Mouse (Mus musculus): ENCODE measurements around the gene Rpl36-ps4. TPM values are rescaled to one million over a fixed set of nuclear protein-coding genes. Genes with fewer than 3 reads are reported as not detected.

Gene Rpl36-ps4
- polyA plus RNA-seq, 1 experiment from 2014 or later, result not detected

DNA sequence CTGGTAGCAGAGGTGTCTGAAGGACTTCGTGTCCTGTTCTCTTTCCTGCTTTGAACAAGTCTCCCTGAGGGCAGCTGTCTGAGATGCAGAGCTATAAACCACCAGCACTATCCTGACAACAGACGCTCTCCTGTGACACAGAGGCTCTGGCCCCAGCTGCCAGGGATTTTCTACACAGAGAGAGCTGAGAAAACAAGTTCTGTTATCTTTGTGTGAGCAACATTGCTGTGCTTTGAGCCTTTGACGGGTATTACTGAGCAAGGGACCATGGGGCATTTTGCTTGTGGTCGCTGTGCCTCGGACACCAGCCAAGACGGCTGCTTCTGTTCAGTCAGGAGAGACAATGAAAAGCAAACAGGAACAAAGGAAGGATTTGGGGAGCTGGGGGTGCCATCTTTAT lies 17.6 kb upstream of the Rpl36-ps4 start:
- no peak overlapping the region for H3K4me2 ChIP-seq (ENCODE audit: low read length)
- 16% methylated on average over 6 of the region's 6 CpGs for WGBS
- ATAC-seq (ENCODE audit: insufficient number of reproducible peaks, insufficient read depth, low FRiP score, low read depth), result no peak

DNA sequence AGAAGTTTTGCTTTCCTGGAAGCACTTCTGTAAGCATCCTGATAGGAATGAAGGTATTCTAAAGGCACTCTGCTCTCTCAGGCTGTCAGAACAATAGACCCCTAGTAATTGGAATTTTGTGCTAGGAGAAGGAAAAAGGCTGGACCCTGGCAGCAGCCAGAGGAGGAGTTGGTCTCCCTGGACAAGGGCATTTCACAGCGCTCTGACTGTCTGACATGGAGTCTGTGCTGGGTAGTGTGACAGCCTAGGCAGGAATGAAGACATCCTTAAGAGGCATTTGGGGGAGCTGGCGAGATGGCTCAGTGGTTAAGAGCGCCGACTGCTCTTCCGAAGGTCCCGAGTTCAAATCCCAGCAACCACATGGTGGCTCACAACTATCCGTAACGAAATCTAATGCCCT lies 17.1 kb upstream of the Rpl36-ps4 start:
- no peaks in the 10 kb centered on the region for H3K4me1 ChIP-seq (ENCODE audit: control insufficient read depth in 2 of 2, insufficient read depth in 2 of 2, low read length in 2 of 2)
- WGBS, result 93% methylated on average over 8 of the region's 8 CpGs

More for the DNA sequence above, 17.6 kb upstream of the Rpl36-ps4 start:
- Histone ChIP-seq H3K27me3 (ENCODE audit: control insufficient read depth, insufficient read depth, low read length) (no peaks in the 10 kb centered on the region), H3K27ac (replicated peaks in 1 of 2; ENCODE audit: control insufficient read depth in 1 of 2, insufficient read depth in 1 of 2, low read depth in 2 of 2, low read length in 2 of 2) (no peak overlapping the region), H3K36me3 (ENCODE audit: control insufficient read depth, insufficient read depth, low read length) (no peaks in the 10 kb centered on the region), H3K9me3 (ENCODE audit: control insufficient read depth, low read length) (no peaks in the 10 kb centered on the region), H3K4me1 (ENCODE audit: control insufficient read depth in 2 of 2, insufficient read depth in 2 of 2, low read length in 2 of 2) (no peaks in the 10 kb centered on the region), H3K4me3 (ENCODE audit: control insufficient read depth in 1 of 2, insufficient read depth in 1 of 2, low read depth in 1 of 2, low read length in 2 of 2) (no peak overlapping the region), H3K9ac (ENCODE audit: low read length) (no peak overlapping the region)

DNA sequence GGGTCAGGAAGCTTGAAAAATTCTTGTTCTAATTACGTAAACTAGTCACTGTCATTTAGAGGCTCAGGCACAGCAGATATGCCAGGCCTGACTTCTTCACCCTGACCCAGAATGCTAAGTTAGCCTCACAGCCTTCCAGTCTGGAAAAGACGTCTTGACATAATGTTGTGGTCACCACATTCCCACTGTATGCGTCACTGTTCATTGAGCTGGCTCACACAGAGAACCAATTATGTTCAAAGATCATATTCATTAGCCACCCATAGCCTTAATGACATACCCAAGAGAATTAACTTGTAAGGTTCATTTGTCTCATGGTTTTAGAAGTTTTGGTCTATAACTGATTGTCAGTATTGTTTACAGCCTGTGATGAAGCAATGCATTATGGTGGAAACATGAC lies 5.4 kb upstream of the Rpl36-ps4 start:
- Histone ChIP-seq H3K4me1 (ENCODE audit: control insufficient read depth in 2 of 2, insufficient read depth in 2 of 2, low read length in 2 of 2) (no peaks in the 10 kb centered on the region), H3K9me3 (ENCODE audit: control insufficient read depth, low read length) (peaks cover 4% of the 10 kb centered on the region; the same call in 1 of the 2 replicates)
- WGBS, result 82% methylated on average over 3 of the region's 3 CpGs

More for the DNA sequence above, 17.1 kb upstream of the Rpl36-ps4 start:
- Histone ChIP-seq H3K9me3 (ENCODE audit: control insufficient read depth, low read length) (no peaks in the 10 kb centered on the region), H3K27me3 (ENCODE audit: control insufficient read depth, insufficient read depth, low read length) (no peaks in the 10 kb centered on the region), H3K9ac (ENCODE audit: low read length) (no peak overlapping the region), H3K4me2 (ENCODE audit: low read length) (no peak overlapping the region), H3K36me3 (ENCODE audit: control insufficient read depth, insufficient read depth, low read length) (no peaks in the 10 kb centered on the region), H3K4me3 (ENCODE audit: control insufficient read depth in 1 of 2, insufficient read depth in 1 of 2, low read depth in 1 of 2, low read length in 2 of 2) (no peak overlapping the region), H3K27ac (replicated peaks in 1 of 2; ENCODE audit: control insufficient read depth in 1 of 2, insufficient read depth in 1 of 2, low read depth in 2 of 2, low read length in 2 of 2) (no peak overlapping the region)
- ATAC-seq (ENCODE audit: insufficient number of reproducible peaks, insufficient read depth, low FRiP score, low read depth), result no peak

GRCm38 (mm10) chr17:87918121-87918520 lies 2.7 kb upstream of the Rpl36-ps4 start:
- H3K27ac ChIP-seq (replicated peaks in 1 of 2; ENCODE audit: control insufficient read depth in 1 of 2, insufficient read depth in 1 of 2, low read depth in 2 of 2, low read length in 2 of 2), result no peak overlapping the region
- H3K4me1 ChIP-seq (ENCODE audit: control insufficient read depth in 2 of 2, insufficient read depth in 2 of 2, low read length in 2 of 2), result no peaks in the 10 kb centered on the region
- H3K4me2 ChIP-seq (ENCODE audit: low read length), result no peak overlapping the region
- 78% methylated on average over 5 of the region's 5 CpGs for WGBS
- H3K36me3 ChIP-seq (ENCODE audit: control insufficient read depth, insufficient read depth, low read length), result no peaks in the 10 kb centered on the region
- no peak overlapping the region for H3K9ac ChIP-seq (ENCODE audit: low read length)
- no peak overlapping the region for H3K4me3 ChIP-seq (ENCODE audit: control insufficient read depth in 1 of 2, insufficient read depth in 1 of 2, low read depth in 1 of 2, low read length in 2 of 2)
- no peaks in the 10 kb centered on the region for H3K27me3 ChIP-seq (ENCODE audit: control insufficient read depth, insufficient read depth, low read length)
- 0 out of 2 replicates have a peak, but pooled peaks cover 2% of the 10 kb centered on the region for H3K9me3 ChIP-seq (ENCODE audit: control insufficient read depth, low read length)
- ATAC-seq (ENCODE audit: insufficient number of reproducible peaks, insufficient read depth, low FRiP score, low read depth), result no peak

More for the DNA sequence above, 5.4 kb upstream of the Rpl36-ps4 start:
- Histone ChIP-seq H3K27ac (replicated peaks in 1 of 2; ENCODE audit: control insufficient read depth in 1 of 2, insufficient read depth in 1 of 2, low read depth in 2 of 2, low read length in 2 of 2) (no peak overlapping the region), H3K9ac (ENCODE audit: low read length) (no peak overlapping the region), H3K36me3 (ENCODE audit: control insufficient read depth, insufficient read depth, low read length) (no peaks in the 10 kb centered on the region), H3K4me2 (ENCODE audit: low read length) (no peak overlapping the region), H3K27me3 (ENCODE audit: control insufficient read depth, insufficient read depth, low read length) (no peaks in the 10 kb centered on the region), H3K4me3 (ENCODE audit: control insufficient read depth in 1 of 2, insufficient read depth in 1 of 2, low read depth in 1 of 2, low read length in 2 of 2) (no peak overlapping the region)
- no peak for ATAC-seq (ENCODE audit: insufficient number of reproducible peaks, insufficient read depth, low FRiP score, low read depth)

DNA sequence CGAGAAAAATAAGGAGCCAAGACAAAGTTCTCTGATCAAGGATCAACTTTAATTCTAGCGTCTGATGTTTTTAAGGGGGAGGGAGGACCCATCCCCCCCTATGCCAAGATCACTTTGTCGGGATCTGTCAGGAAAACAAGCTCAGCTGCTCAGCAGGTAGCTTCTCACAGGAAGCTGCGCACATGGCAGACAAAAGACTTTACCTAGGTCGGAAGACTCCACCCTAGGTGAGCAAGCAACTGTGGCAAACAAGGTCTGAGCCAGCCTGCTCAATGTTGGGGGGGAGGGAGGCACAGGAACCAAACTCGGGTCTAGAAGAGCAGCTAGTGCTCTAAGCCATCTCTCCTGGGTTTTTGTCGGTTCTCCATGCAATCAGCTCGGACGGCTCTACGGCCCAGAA lies 13.5 kb downstream of the Rpl36-ps4 start:
- no peaks in the 10 kb centered on the region for H3K36me3 ChIP-seq (ENCODE audit: control insufficient read depth, insufficient read depth, low read length)
- no peak overlapping the region for H3K4me2 ChIP-seq (ENCODE audit: low read length)
- no peaks in the 10 kb centered on the region for H3K9me3 ChIP-seq (ENCODE audit: control insufficient read depth, low read length)
- H3K27me3 ChIP-seq (ENCODE audit: control insufficient read depth, insufficient read depth, low read length), result no peaks in the 10 kb centered on the region
- H3K4me3 ChIP-seq (ENCODE audit: control insufficient read depth in 1 of 2, insufficient read depth in 1 of 2, low read depth in 1 of 2, low read length in 2 of 2), result no peak overlapping the region
- no peak overlapping the region for H3K9ac ChIP-seq (ENCODE audit: low read length)
- ATAC-seq (ENCODE audit: insufficient number of reproducible peaks, insufficient read depth, low FRiP score, low read depth), result no peak
- 68% methylated on average over 10 of the region's 10 CpGs for WGBS
- H3K27ac ChIP-seq (replicated peaks in 1 of 2; ENCODE audit: control insufficient read depth in 1 of 2, insufficient read depth in 1 of 2, low read depth in 2 of 2, low read length in 2 of 2), result no peak overlapping the region
- no peaks in the 10 kb centered on the region for H3K4me1 ChIP-seq (ENCODE audit: control insufficient read depth in 2 of 2, insufficient read depth in 2 of 2, low read length in 2 of 2)

GRCm38 (mm10) chr17:87934736-87935135 lies 14.0 kb downstream of the Rpl36-ps4 start:
- no peak overlapping the region for H3K4me2 ChIP-seq (ENCODE audit: low read length)
- no peaks in the 10 kb centered on the region for H3K36me3 ChIP-seq (ENCODE audit: control insufficient read depth, insufficient read depth, low read length)
- H3K9ac ChIP-seq (ENCODE audit: low read length), result no peak overlapping the region
- no peak for ATAC-seq (ENCODE audit: insufficient number of reproducible peaks, insufficient read depth, low FRiP score, low read depth)
- H3K4me1 ChIP-seq (ENCODE audit: control insufficient read depth in 2 of 2, insufficient read depth in 2 of 2, low read length in 2 of 2), result no peaks in the 10 kb centered on the region
- no peak overlapping the region for H3K27ac ChIP-seq (replicated peaks in 1 of 2; ENCODE audit: control insufficient read depth in 1 of 2, insufficient read depth in 1 of 2, low read depth in 2 of 2, low read length in 2 of 2)
- H3K27me3 ChIP-seq (ENCODE audit: control insufficient read depth, insufficient read depth, low read length), result no peaks in the 10 kb centered on the region
- no peaks in the 10 kb centered on the region for H3K9me3 ChIP-seq (ENCODE audit: control insufficient read depth, low read length)
- H3K4me3 ChIP-seq (ENCODE audit: control insufficient read depth in 1 of 2, insufficient read depth in 1 of 2, low read depth in 1 of 2, low read length in 2 of 2), result no peak overlapping the region
- 72% methylated on average over 8 of the region's 8 CpGs for WGBS

DNA sequence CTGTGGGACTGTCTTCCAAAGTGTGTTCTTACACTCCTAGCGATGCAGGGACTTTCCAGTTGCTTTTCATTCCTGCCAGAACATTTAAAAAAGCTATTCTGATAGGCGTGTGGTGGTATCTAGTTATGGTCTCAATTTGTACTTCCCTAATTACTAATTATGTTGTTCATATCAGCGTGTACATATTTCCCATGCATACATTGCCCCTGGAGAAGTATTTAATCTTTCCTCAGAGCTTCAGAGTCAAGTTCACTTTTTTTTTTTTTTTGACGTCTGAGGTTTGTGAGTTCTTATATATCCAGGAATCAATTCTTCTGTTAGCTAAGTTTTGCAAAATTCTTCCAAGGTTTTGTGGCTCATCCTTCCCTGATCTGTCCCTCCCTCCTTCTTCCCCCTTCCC lies 15.4 kb downstream of the Rpl36-ps4 start:
- Histone ChIP-seq H3K27ac (replicated peaks in 1 of 2; ENCODE audit: control insufficient read depth in 1 of 2, insufficient read depth in 1 of 2, low read depth in 2 of 2, low read length in 2 of 2) (no peak overlapping the region), H3K4me2 (ENCODE audit: low read length) (no peak overlapping the region), H3K9ac (ENCODE audit: low read length) (no peak overlapping the region), H3K27me3 (ENCODE audit: control insufficient read depth, insufficient read depth, low read length) (no peaks in the 10 kb centered on the region), H3K4me3 (ENCODE audit: control insufficient read depth in 1 of 2, insufficient read depth in 1 of 2, low read depth in 1 of 2, low read length in 2 of 2) (no peak overlapping the region), H3K36me3 (ENCODE audit: control insufficient read depth, insufficient read depth, low read length) (no peaks in the 10 kb centered on the region), H3K4me1 (ENCODE audit: control insufficient read depth in 2 of 2, insufficient read depth in 2 of 2, low read length in 2 of 2) (no peaks in the 10 kb centered on the region), H3K9me3 (ENCODE audit: control insufficient read depth, low read length) (no peaks in the 10 kb centered on the region)
- no peak for ATAC-seq (ENCODE audit: insufficient number of reproducible peaks, insufficient read depth, low FRiP score, low read depth)
- WGBS, result 79% methylated on average over 4 of the region's 4 CpGs

DNA sequence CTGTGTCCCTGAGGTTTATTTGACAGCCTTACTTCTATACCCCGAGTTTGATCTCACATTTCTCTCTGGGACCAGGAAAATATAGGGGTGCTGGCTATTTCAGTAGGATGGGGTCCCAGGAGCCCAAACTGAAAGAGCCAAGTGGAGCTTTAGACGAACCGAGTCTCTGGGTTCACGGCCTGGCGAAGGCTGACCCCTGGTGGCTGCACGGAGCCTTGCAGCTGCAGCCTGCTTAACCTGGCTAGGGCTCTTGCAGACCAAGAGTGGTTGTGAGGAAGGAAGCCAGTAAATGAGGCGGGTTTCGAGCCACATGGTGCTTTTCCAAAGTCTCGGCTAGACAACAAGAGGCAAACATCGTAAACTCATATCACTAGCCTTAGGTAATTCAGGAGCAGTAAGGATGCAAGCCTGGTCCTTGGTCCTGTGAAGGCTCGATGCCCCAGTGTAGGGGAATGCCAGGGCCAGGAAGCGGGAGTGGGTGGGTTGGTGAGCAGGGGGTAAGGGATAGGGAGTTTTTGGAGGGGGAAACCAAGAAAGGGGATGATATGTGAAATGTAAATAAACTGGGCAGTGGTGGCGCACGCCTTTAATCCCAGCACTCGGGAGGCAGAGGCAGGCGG lies 28.3 kb downstream of the Rpl36-ps4 start:
- Histone ChIP-seq H3K27ac (replicated peaks in 1 of 2; ENCODE audit: control insufficient read depth in 1 of 2, insufficient read depth in 1 of 2, low read depth in 2 of 2, low read length in 2 of 2) (no peak overlapping the region), H3K4me2 (ENCODE audit: low read length) (no peak overlapping the region), H3K27me3 (ENCODE audit: control insufficient read depth, insufficient read depth, low read length) (no peaks in the 10 kb centered on the region), H3K9me3 (ENCODE audit: control insufficient read depth, low read length) (0 out of 2 replicates have a peak, but pooled peaks cover 3% of the 10 kb centered on the region), H3K36me3 (ENCODE audit: control insufficient read depth, insufficient read depth, low read length) (no peaks in the 10 kb centered on the region), H3K4me3 (ENCODE audit: control insufficient read depth in 1 of 2, insufficient read depth in 1 of 2, low read depth in 1 of 2, low read length in 2 of 2) (no peak overlapping the region), H3K9ac (ENCODE audit: low read length) (no peak overlapping the region), H3K4me1 (ENCODE audit: control insufficient read depth in 2 of 2, insufficient read depth in 2 of 2, low read length in 2 of 2) (no peaks in the 10 kb centered on the region)
- whole genome bisulfite sequencing, result 42% methylated on average over 16 of the region's 16 CpGs
- no peak for ATAC-seq (ENCODE audit: insufficient number of reproducible peaks, insufficient read depth, low FRiP score, low read depth)
